Mouse (Mus musculus) midbrain, embryonic 15.5 days (tissue): Measurements from ENCODE around the gene Srrm4. TPM values are rescaled to one million over a fixed set of nuclear protein-coding genes. Genes with fewer than 3 reads are reported as not detected.
A peak's percentile ranks its signal among the peaks of the same experiment; 100 is the strongest.

ENCODE experiments used
- ATAC-seq: fragments of 200-750 bp; cut with Nextera tagmentation; replicated peaks from 2 replicates; pipeline ENCODE4 v1.8.0; 2017; ENCODE audit warnings: moderate TSS enrichment
- H3K27ac ChIP-seq: fragments of 300-500 bp; sonication (generic); 2 replicates; pipeline ENCODE4 v1.5.1; 2015; ENCODE audit warnings: mild to moderate bottlenecking, inconsistent platforms
- H3K27me3 ChIP-seq: fragments of 300-500 bp; sonication (generic); replicated peaks from 2 replicates; pipeline ENCODE4 v1.6.1; 2015; ENCODE audit warnings: inconsistent platforms
- H3K36me3 ChIP-seq: fragments of 300-500 bp; sonication (generic); replicated peaks from 2 replicates; pipeline ENCODE4 v1.6.1; 2015; ENCODE audit warnings: inconsistent platforms
- H3K4me1 ChIP-seq: fragments of 300-500 bp; sonication (generic); 2 replicates; pipeline ENCODE4 v1.6.1; 2015; ENCODE audit warnings: inconsistent platforms
- H3K4me2 ChIP-seq: fragments of 300-500 bp; sonication (generic); 2 replicates; pipeline ENCODE4 v1.6.1; 2015; ENCODE audit warnings: inconsistent platforms, mild to moderate bottlenecking, moderate library complexity
- H3K4me3 ChIP-seq: fragments of 300-500 bp; sonication (generic); 2 replicates; pipeline ENCODE4 v1.5.1; 2015; ENCODE audit warnings: mild to moderate bottlenecking, inconsistent platforms
- H3K9ac ChIP-seq: fragments of 300-500 bp; sonication (generic); 2 replicates; pipeline ENCODE4 v1.6.1; 2015; ENCODE audit warnings: mild to moderate bottlenecking, inconsistent platforms
- H3K9me3 ChIP-seq: fragments of 300-500 bp; sonication (generic); 2 replicates; pipeline ENCODE4 v1.6.1; 2016; ENCODE audit warnings: inconsistent platforms
- WGBS: fragments of 180-500 bp; shearing (Covaris S2); methylation state at CpG from one replicate; pipeline ENCODE4 v1.1.7; 2015; ENCODE audit warnings: mixed read lengths; 5-methylcytosine and 5-hydroxymethylcytosine counted together
- polyA plus RNA-seq: library from polyadenylated mRNA; unstranded; fragments of >200 nt; fragmentation: Nextera tagmentation; extraction: Ambion mirVana; gene quantifications from 2 replicates; pipeline ENCODE4 v1.2.1, GENCODE M21; 2015

Gene Srrm4
- polyA plus RNA-seq, 1 experiment from 2014 or later, result 20.0 TPM

DNA sequence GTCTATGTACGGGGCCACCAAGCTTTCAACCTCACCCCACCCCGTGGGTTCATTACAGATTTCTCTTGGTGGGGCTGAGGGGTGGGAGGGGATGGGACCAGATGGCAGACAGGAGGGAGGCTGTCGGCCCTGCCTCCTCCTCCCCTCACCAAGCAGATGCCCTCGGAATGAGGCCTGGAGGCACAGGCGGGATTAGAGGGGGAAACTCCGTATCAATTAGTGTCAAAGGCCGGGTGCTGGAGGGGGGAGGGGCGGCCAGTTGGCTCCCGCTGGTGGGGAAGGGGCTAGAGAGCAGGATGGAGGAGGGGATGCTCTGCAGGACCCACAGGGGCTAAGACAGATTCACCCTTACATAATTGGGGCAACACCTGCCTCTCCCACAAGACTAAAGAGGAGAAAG lies 22.0 kb downstream of the Srrm4 start:
- H3K4me3 ChIP-seq, result no peak overlapping the region
- peaks cover 41% of the 10 kb centered on the region for H3K4me1 ChIP-seq
- H3K36me3 ChIP-seq, result no peaks in the 10 kb centered on the region
- H3K9me3 ChIP-seq, result no peaks in the 10 kb centered on the region
- peak overlapping the region; percentile 55 for H3K27ac ChIP-seq
- no peaks in the 10 kb centered on the region for H3K27me3 ChIP-seq
- H3K9ac ChIP-seq, result no peak overlapping the region
- 3% methylated on average over 9 of the region's 9 CpGs for WGBS
- peak; percentile 68 for ATAC-seq
- peak overlapping the region; percentile 14; the same call in 1 of the 2 replicates for H3K4me2 ChIP-seq

DNA sequence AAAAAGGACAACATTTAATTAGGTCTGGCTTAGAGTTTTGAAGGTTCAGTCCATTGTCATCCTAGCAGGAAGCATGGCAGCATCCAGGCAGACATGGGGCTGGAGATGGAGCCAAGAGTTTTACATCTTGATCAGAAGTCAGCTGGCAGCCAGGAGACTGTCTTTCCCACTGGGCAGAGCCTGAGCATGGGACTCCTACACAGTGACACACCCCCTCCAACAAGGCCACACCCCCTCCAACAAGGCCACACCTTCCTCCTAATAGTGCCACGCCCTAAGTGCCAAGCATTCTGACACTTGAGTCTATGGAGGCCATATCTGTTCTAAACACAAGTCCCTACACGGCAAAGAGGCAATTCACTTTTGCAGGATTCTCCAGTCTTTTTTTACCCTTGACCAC lies 23.6 kb downstream of the Srrm4 start:
- WGBS, result 99% methylated on average over 2 of the region's 2 CpGs
- ATAC-seq, result no peak
- Histone ChIP-seq H3K27me3 (no peaks in the 10 kb centered on the region), H3K4me3 (no peak overlapping the region), H3K9me3 (no peaks in the 10 kb centered on the region), H3K36me3 (no peaks in the 10 kb centered on the region), H3K27ac (no peak overlapping the region), H3K4me1 (peaks cover 30% of the 10 kb centered on the region), H3K9ac (no peak overlapping the region), H3K4me2 (no peak overlapping the region)

DNA sequence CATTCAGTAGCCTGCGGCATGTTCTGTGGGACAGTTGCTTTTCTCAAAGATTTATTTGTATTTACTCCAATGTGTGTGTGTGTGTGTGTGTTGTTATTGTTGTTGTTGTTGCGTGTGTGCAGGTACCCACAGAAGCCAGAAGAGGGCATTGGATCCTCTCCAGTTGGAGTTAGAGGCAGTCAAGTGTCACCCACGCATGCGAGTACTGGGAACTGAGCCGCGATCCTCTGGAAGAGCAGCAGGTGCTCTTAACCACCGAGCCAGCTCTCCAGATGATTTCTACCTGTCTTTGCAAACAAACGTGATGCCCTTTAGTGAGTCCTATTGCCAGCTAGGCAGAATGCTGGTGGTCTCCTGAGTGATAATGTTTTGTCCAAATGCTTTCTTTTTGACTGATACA lies 24.3 kb downstream of the Srrm4 start:
- no peaks in the 10 kb centered on the region for H3K27me3 ChIP-seq
- H3K4me2 ChIP-seq, result no peak overlapping the region
- no peak overlapping the region for H3K27ac ChIP-seq
- H3K9me3 ChIP-seq, result no peaks in the 10 kb centered on the region
- H3K9ac ChIP-seq, result no peak overlapping the region
- no peaks in the 10 kb centered on the region for H3K36me3 ChIP-seq
- no peak for ATAC-seq
- 91% methylated on average over 8 of the region's 8 CpGs for WGBS
- peaks cover 29% of the 10 kb centered on the region for H3K4me1 ChIP-seq
- H3K4me3 ChIP-seq, result no peak overlapping the region

DNA sequence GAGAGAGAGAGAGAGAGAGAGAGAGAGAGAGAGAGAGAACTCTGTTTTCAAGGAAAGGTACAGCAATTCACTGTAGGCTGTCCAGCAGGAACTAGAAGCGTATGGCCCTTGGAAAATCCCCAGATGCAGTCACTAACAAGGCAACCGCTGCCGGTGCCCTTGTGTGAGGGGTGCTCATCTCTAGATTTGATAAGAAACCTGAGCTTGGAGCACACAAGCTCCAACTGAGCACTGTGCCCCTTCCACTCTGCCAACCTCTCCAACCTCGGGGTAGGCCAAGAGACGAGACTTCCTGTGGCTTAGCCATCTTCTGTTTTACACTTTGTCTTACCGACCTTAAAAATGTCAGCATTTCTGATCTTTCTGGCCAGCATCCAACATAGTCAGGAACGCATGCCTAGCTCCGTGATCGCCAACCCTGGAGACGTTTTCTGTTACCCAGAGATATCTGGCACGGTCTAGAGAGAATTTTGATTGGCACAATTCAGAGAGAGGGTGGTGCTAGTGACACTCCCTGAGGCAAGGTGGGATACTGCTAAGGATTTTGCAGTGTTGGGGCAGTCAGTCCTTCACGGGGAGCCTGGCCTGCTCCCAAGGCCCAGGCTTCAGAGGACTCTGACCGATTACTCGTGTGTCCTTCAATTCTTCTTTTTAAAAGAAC lies 25.1 kb downstream of the Srrm4 start:
- peaks cover 24% of the 10 kb centered on the region for H3K4me1 ChIP-seq
- 62% methylated on average over 14 of the region's 14 CpGs for WGBS
- ATAC-seq, result no peak
- no peak overlapping the region for H3K4me3 ChIP-seq
- no peaks in the 10 kb centered on the region for H3K27me3 ChIP-seq
- no peaks in the 10 kb centered on the region for H3K9me3 ChIP-seq
- H3K36me3 ChIP-seq, result no peaks in the 10 kb centered on the region
- H3K27ac ChIP-seq, result no peak overlapping the region
- H3K4me2 ChIP-seq, result no peak overlapping the region
- no peak overlapping the region for H3K9ac ChIP-seq

DNA sequence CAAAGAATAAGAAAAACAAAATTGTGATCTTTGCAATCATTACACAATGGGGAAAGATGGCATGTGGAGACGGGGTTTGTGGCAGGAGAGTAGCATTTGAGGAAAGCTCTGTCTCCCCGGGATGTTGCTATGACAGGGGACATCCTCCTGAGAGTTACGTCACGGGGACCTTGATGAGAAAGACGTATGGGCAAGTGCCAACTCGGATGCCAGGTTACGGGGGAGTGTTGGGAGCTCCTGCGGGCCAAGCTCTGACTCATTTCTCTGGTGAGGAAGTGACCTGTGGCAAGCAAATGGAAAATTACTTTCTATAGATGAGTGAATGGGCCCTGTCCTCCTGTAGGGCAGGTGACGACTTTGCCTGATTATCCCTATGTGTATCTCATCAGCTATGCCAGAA lies 26.0 kb downstream of the Srrm4 start:
- peaks cover 17% of the 10 kb centered on the region for H3K4me1 ChIP-seq
- no peaks in the 10 kb centered on the region for H3K9me3 ChIP-seq
- H3K27ac ChIP-seq, result no peak overlapping the region
- no peaks in the 10 kb centered on the region for H3K36me3 ChIP-seq
- H3K27me3 ChIP-seq, result no peaks in the 10 kb centered on the region
- H3K4me2 ChIP-seq, result no peak overlapping the region
- no peak overlapping the region for H3K4me3 ChIP-seq
- no peak overlapping the region for H3K9ac ChIP-seq
- 69% methylated on average over 9 of the region's 9 CpGs for WGBS
- ATAC-seq, result no peak

DNA sequence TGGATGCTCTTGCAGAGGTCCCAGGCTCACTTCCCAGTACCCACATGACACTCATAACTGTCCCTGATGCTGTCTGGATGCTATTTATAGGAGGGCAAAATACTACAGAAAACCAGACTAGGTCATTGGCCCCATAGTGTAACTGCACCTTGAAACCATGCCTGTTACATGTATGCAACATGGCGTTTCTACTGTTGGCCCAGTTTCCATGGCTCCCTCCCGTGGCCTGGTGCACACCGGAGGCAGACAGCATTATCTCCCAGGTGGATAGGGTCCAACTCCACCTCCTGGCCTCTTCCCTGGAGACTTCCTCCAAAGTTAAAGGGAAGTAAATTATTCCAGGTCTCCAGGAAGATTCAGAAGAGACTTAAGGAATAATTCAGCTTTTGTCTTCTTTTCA lies 27.2 kb downstream of the Srrm4 start:
- ATAC-seq, result no peak
- Histone ChIP-seq H3K4me1 (peaks cover 12% of the 10 kb centered on the region), H3K4me2 (no peak overlapping the region), H3K9me3 (no peaks in the 10 kb centered on the region), H3K9ac (no peak overlapping the region), H3K36me3 (no peaks in the 10 kb centered on the region), H3K4me3 (no peak overlapping the region), H3K27ac (no peak overlapping the region), H3K27me3 (no peaks in the 10 kb centered on the region)
- WGBS, result 80% methylated on average over 3 of the region's 3 CpGs

DNA sequence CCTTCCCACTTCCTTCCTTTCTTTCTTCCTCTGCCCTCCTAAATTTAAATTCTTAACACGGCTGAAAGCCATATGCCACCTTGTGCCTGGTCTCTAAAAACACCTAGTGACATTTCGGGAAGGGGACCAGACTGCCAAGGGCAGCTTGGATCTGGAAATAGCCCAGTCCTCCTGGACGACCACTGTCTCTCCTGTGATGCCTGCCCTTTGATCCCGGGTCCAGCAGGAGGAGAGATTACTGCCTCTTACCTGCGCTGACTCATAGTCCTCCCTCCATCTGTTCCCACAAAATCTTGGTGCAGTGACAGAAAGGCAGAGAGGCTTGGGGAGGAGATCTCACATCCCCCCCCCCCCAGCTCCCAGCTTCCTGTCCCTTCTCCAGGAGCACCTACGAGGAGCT lies 27.9 kb downstream of the Srrm4 start:
- 80% methylated on average over 6 of the region's 6 CpGs for WGBS
- H3K9me3 ChIP-seq, result no peaks in the 10 kb centered on the region
- ATAC-seq, result no peak

DNA sequence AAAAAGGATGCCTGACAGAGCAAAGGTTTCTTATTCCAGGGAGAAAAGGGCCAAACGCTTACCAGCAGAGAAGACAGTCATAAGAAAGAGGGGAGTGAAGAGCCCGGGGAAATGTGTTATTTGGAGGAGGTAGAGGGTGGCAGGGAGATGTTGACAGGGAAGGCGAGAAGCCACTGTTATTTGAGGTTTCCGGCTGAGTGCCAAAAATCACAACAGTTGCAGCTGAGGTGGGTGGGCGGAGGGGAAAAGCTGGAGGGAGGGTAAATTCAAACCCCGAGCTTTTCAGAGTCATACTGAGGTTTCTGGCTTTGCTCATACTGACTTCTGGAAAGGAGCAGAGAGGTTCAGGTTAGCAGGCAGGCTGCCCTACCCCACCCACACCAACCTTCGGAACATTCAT lies 32.5 kb downstream of the Srrm4 start:
- peaks cover 6% of the 10 kb centered on the region for H3K4me1 ChIP-seq
- ATAC-seq, result no peak
- H3K36me3 ChIP-seq, result no peaks in the 10 kb centered on the region
- H3K9me3 ChIP-seq, result no peaks in the 10 kb centered on the region
- H3K27me3 ChIP-seq, result no peaks in the 10 kb centered on the region
- no peak overlapping the region for H3K27ac ChIP-seq
- H3K9ac ChIP-seq, result no peak overlapping the region
- WGBS, result 79% methylated on average over 7 of the region's 7 CpGs
- no peak overlapping the region for H3K4me3 ChIP-seq
- no peak overlapping the region for H3K4me2 ChIP-seq

More for the DNA sequence above, 27.9 kb downstream of the Srrm4 start:
- Histone ChIP-seq H3K4me1 (peaks cover 10% of the 10 kb centered on the region), H3K27me3 (no peaks in the 10 kb centered on the region), H3K4me2 (no peak overlapping the region), H3K9ac (no peak overlapping the region), H3K27ac (no peak overlapping the region), H3K4me3 (no peak overlapping the region), H3K36me3 (no peaks in the 10 kb centered on the region)

DNA sequence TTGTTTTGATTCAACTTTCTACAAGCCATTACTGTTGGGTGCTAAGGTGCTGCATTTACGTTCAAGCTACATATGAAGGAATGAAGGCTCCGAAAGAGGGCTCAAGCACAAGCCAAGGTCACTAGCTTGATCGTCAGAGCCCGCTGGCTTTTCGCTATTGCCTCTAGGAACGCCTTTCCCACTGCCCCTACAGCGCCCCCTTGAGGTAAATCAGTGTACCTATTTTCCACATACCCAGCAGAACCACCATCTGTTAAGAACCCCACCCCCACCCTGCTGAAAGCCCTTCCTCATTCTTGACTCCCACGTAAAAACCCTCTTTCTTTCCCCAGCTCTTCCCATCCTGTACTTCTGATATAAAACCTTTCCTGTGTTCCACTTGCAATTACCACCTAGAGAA lies 35.0 kb downstream of the Srrm4 start:
- Histone ChIP-seq H3K9ac (no peak overlapping the region), H3K36me3 (no peaks in the 10 kb centered on the region), H3K27me3 (no peaks in the 10 kb centered on the region), H3K27ac (no peak overlapping the region), H3K4me3 (no peak overlapping the region), H3K4me1 (peaks cover 27% of the 10 kb centered on the region), H3K9me3 (no peaks in the 10 kb centered on the region), H3K4me2 (no peak overlapping the region)
- no peak for ATAC-seq
- 45% methylated on average over 8 of the region's 8 CpGs for WGBS

DNA sequence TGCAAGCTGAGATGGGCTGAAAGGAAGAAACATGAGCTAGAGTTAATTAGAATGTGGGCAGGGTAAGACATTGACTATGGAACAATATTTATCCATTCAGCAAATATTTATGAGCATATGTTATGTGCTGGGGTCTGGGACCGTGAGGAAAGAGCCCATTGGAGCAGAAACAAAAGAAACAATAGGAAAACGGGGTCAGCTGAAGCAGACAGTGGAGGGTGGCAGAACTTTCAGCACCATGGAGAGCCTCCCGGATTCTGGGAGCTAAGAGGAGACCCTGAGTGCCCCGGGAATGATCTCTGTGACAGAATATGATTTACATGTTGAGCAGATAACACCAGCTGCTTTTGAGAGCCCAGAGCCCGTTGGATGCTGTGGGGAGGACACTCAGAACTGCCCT lies 37.7 kb downstream of the Srrm4 start:
- 5% methylated on average over 5 of the region's 5 CpGs for WGBS
- no peak overlapping the region for H3K9ac ChIP-seq
- peaks cover 27% of the 10 kb centered on the region for H3K4me1 ChIP-seq
- peak overlapping the region; percentile 31; the same call in 1 of the 2 replicates for H3K27ac ChIP-seq
- no peak for ATAC-seq
- no peak overlapping the region for H3K4me2 ChIP-seq
- H3K4me3 ChIP-seq, result no peak overlapping the region
- H3K9me3 ChIP-seq, result no peaks in the 10 kb centered on the region
- H3K36me3 ChIP-seq, result no peaks in the 10 kb centered on the region
- no peaks in the 10 kb centered on the region for H3K27me3 ChIP-seq

DNA sequence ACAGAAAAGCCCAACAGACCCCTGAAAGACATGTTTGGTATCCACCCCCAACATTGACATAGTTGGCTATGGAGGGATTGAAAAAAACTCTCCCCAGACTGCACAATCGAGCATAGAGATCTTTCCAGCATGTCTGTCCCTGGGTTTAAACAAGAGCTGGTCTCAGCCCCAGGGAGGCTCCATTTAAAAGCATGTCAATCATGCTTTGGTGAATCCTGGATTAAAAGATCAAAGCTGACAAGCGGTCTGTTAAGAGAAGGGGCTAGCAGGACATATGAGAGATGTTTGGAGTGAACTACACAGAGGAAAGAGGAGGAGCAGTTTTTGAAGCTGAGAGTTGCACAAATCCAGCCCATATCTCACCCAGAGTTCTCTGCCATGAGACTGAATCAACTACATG lies 38.5 kb downstream of the Srrm4 start:
- no peak for ATAC-seq
- H3K9me3 ChIP-seq, result no peaks in the 10 kb centered on the region
- H3K4me1 ChIP-seq, result peaks cover 27% of the 10 kb centered on the region
- H3K9ac ChIP-seq, result no peak overlapping the region
- H3K27ac ChIP-seq, result peak overlapping the region; percentile 31
- no peaks in the 10 kb centered on the region for H3K36me3 ChIP-seq
- WGBS, result 7% methylated on average over 2 of the region's 2 CpGs
- H3K4me3 ChIP-seq, result no peak overlapping the region
- no peaks in the 10 kb centered on the region for H3K27me3 ChIP-seq
- no peak overlapping the region for H3K4me2 ChIP-seq

DNA sequence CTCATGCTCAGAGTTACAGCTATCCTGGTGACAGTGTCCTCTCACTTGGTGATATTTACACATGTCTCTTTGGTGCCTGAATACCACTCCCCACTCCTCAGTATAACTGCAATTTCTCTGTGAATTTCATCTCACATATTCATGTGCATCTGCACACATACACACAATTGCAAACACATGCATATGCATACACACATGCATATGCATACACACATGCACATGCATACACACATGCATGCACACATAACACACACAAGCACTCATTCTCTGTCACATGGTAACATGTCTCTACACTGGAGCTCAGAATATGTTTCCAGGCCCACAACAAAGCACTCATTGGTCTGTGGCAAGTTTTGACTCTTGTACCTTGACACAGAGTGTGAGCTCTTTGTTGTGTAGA lies 39.0 kb downstream of the Srrm4 start:
- H3K27ac ChIP-seq, result 0 out of 2 replicates have a peak overlapping the region, but pooled peaks have one; percentile 31
- H3K4me2 ChIP-seq, result no peak overlapping the region

DNA sequence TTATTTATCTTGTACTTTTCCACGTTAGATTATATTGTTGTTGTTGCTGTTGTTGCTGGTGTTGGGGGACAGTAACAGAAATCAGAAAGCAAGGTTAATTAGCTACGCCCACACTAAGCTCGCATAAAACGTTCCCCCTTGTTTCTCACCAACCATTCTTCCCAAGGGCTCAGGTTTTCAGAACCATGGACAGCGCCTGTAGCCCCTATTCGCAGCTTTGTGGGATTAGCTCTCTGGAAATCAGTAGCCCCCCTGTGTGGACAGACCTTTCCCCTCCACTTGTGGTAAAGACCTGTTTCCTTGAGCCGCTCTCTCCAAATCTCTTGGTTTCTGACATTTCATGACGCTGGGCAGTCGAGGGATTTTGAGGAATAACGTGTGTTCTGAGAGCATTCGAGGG lies 45.9 kb downstream of the Srrm4 start:
- ATAC-seq, result no peak
- H3K9ac ChIP-seq, result no peak overlapping the region
- H3K4me3 ChIP-seq, result no peak overlapping the region
- H3K36me3 ChIP-seq, result peaks cover 8% of the 10 kb centered on the region; the same call in 1 of the 2 replicates
- no peaks in the 10 kb centered on the region for H3K9me3 ChIP-seq
- no peak overlapping the region for H3K27ac ChIP-seq
- no peaks in the 10 kb centered on the region for H3K27me3 ChIP-seq
- 39% methylated on average over 11 of the region's 11 CpGs for WGBS
- H3K4me1 ChIP-seq, result peaks cover 3% of the 10 kb centered on the region; the same call in 1 of the 2 replicates
- no peak overlapping the region for H3K4me2 ChIP-seq

More for the DNA sequence above, 39.0 kb downstream of the Srrm4 start:
- H3K4me3 ChIP-seq, result no peak overlapping the region
- peaks cover 3% of the 10 kb centered on the region; the same call in 1 of the 2 replicates for H3K36me3 ChIP-seq
- no peaks in the 10 kb centered on the region for H3K9me3 ChIP-seq
- H3K27me3 ChIP-seq, result no peaks in the 10 kb centered on the region
- ATAC-seq, result no peak
- peaks cover 27% of the 10 kb centered on the region for H3K4me1 ChIP-seq
- H3K9ac ChIP-seq, result no peak overlapping the region
